Mouse (Mus musculus) liver, embryonic 14.5 days (tissue): ENCODE results near the gene Gm10644. TPM values are rescaled to one million over a fixed set of nuclear protein-coding genes. Genes with fewer than 3 reads are reported as not detected.
A peak's percentile ranks its signal among the peaks of the same experiment; 100 is the strongest.

ENCODE experiments used
- ATAC-seq: fragments of 200-750 bp; cut with Nextera tagmentation; 2 replicates; pipeline ENCODE4 v1.8.0; 2017; ENCODE audit warnings: moderate number of reproducible peaks, mild to moderate bottlenecking, moderate library complexity; ENCODE audit not compliant: insufficient read depth
- DNase-seq, 3 experiments: peaks; one replicate each; pipeline ENCODE4 v3.0.0-alpha.2; 2012 to 2013; ENCODE audit warnings: low read depth in 3 of 3, low spot score in 3 of 3
- H3K27ac ChIP-seq: fragments of 300-500 bp; sonication (generic); 2 replicates; pipeline ENCODE4 v1.5.1; 2014; ENCODE audit warnings: moderate library complexity, mild to moderate bottlenecking, control low read depth, inconsistent platforms
- H3K27me3 ChIP-seq: fragments of 300-500 bp; sonication (generic); 2 replicates; pipeline ENCODE4 v1.6.1; 2014; ENCODE audit warnings: mild to moderate bottlenecking, low read length, moderate library complexity; ENCODE audit not compliant: control insufficient read depth, insufficient read depth
- H3K36me3 ChIP-seq: fragments of 300-500 bp; sonication (generic); replicated peaks from 2 replicates; pipeline ENCODE4 v1.6.1; 2014; ENCODE audit warnings: low read depth; ENCODE audit not compliant: control insufficient read depth, insufficient read depth
- H3K4me1 ChIP-seq, 2 experiments: fragments of 200-500 bp in 1 of 2; fragments of 300-500 bp in 1 of 2; sonication (generic) in 1 of 2; replicated peaks; 2 replicates each; pipeline ENCODE4 v1.6.1; 2012 to 2014; ENCODE audit warnings: antibody characterized with exemption in 1 of 2, inconsistent platforms in 1 of 2, low read length in 1 of 2; ENCODE audit not compliant: control insufficient read depth in 2 of 2, insufficient read depth in 2 of 2
- H3K4me2 ChIP-seq: fragments of 300-500 bp; sonication (generic); 2 replicates; pipeline ENCODE4 v1.6.1; 2014; ENCODE audit warnings: low read depth, mild to moderate bottlenecking, control low read depth, moderate library complexity
- H3K4me3 ChIP-seq, 2 experiments: fragments of 200-500 bp in 1 of 2; fragments of 300-500 bp in 1 of 2; sonication (generic) in 1 of 2; 2 replicates each; pipeline ENCODE4 v1.5.1; 2012 to 2014; ENCODE audit warnings: low read depth in 2 of 2, low read length in 2 of 2, mild to moderate bottlenecking in 2 of 2, control low read depth in 1 of 2, inconsistent platforms in 1 of 2, moderate library complexity in 1 of 2; ENCODE audit not compliant: insufficient read depth in 1 of 2
- H3K9ac ChIP-seq: fragments of 300-500 bp; sonication (generic); replicated peaks from 2 replicates; pipeline ENCODE4 v1.6.1; 2014; ENCODE audit warnings: mild to moderate bottlenecking, control low read depth, moderate library complexity
- H3K9me3 ChIP-seq: fragments of 300-500 bp; sonication (generic); 2 replicates; pipeline ENCODE4 v1.6.1; 2016; ENCODE audit warnings: low read length, mixed read lengths; ENCODE audit not compliant: control insufficient read depth
- CTCF ChIP-seq: IDR thresholded peaks from 2 replicates; pipeline ENCODE4 v1.5.1; 2016; ENCODE audit warnings: antibody characterized with exemption, low read depth, control low read depth
- EP300 ChIP-seq: IDR thresholded peaks from 2 replicates; pipeline ENCODE4 v1.6.1; 2016; ENCODE audit warnings: antibody characterized with exemption, low read depth
- WGBS: fragments of 180-500 bp; shearing (Covaris S2); extraction: QIAGEN DNeasy Blood & Tissue Kit; methylation state at CpG from one replicate; pipeline ENCODE4 v1.1.7; 2014; ENCODE audit not compliant: insufficient replicate concordance; 5-methylcytosine and 5-hydroxymethylcytosine counted together
- polyA plus RNA-seq, 2 experiments: library from polyadenylated mRNA; depleted of rRNA in 1 of 2; stranded (reverse) in 1 of 2; unstranded in 1 of 2; fragments of >200 nt; fragmentation: Nextera tagmentation in 1 of 2; extraction: Ambion mirVana in 1 of 2; gene quantifications; 2 replicates each; pipeline versions ENCODE4 v1.2.1 to v1.2.3; 2012 to 2014

Gene Gm10644
- polyA plus RNA-seq, 2 experiments = 0.09 to 0.30 TPM

- H3K36me3 ChIP-seq = peaks cover 2% of the 10 kb centered on the region
- no peak overlapping the region for H3K9ac ChIP-seq
- TF ChIP-seq EP300 (no peak), CTCF (peak; percentile 50)
- no peak for ATAC-seq
- peaks cover 0 to 14% of the 10 kb centered on the region in 2 experiments; a peak in 2 of 4 replicates for H3K4me1 ChIP-seq
- H3K9me3 ChIP-seq = no peaks in the 10 kb centered on the region
- H3K27me3 ChIP-seq = no peaks in the 10 kb centered on the region
- no peak for DNase-seq
- no peak overlapping the region for H3K4me3 ChIP-seq
- H3K4me2 ChIP-seq = no peak overlapping the region
- WGBS = 73% methylated on average over 5 of the region's 5 CpGs
- no peak overlapping the region for H3K27ac ChIP-seq
Measured at GRCm38 (mm10) chr8:83976779-83977350, 21.9 kb upstream of the Gm10644 start.

- TF ChIP-seq EP300 (no peak), CTCF (peak; percentile 82)
- H3K9ac ChIP-seq = no peak overlapping the region
- no peaks in the 10 kb centered on the region for H3K27me3 ChIP-seq
- no peak overlapping the region for H3K4me2 ChIP-seq
- peaks cover 0 to 19% of the 10 kb centered on the region in 2 experiments; a peak in 3 of 4 replicates for H3K4me1 ChIP-seq
- DNase-seq (no peak), ATAC-seq (no peak)
- no peak overlapping the region for H3K27ac ChIP-seq
- no peaks in the 10 kb centered on the region for H3K9me3 ChIP-seq
- WGBS = 71% methylated on average over 4 of the region's 4 CpGs
- peaks cover 4% of the 10 kb centered on the region for H3K36me3 ChIP-seq
- H3K4me3 ChIP-seq = no peak overlapping the region
Measured at GRCm38 (mm10) chr8:83976101-83976630, 21.2 kb upstream of the Gm10644 start.

- 66% methylated on average over 4 of the region's 4 CpGs for WGBS
- no peak for TF ChIP-seq CTCF
- TF ChIP-seq EP300 = no peak
Measured at GRCm38 (mm10) chr8:83974521-83974920, 19.5 kb upstream of the Gm10644 start.

GRCm38 (mm10) chr8:83973161-83974031 is 18.4 kb upstream of the Gm10644 start:
- Histone ChIP-seq H3K4me2 (peak overlapping the region; percentile 99), H3K9me3 (no peaks in the 10 kb centered on the region), H3K36me3 (peaks cover 24% of the 10 kb centered on the region), H3K27me3 (no peaks in the 10 kb centered on the region), H3K4me3 (peak overlapping the region; percentile 73 to 84), H3K4me1 (peaks cover 0 to 19% of the 10 kb centered on the region in 2 experiments; a peak in 3 of 4 replicates), H3K27ac (no peak overlapping the region), H3K9ac (peak overlapping the region; percentile 75)
- DNase-seq (no peak), ATAC-seq (peak; percentile 34)
- 7% methylated on average over 37 of the region's 37 CpGs for WGBS
- TF ChIP-seq CTCF = no peak
- TF ChIP-seq EP300 = no peak

More at GRCm38 (mm10) chr8:83974521-83974920, 19.5 kb upstream of the Gm10644 start:
- no peak for ATAC-seq
- no peak overlapping the region for H3K9ac ChIP-seq
- no peak overlapping the region for H3K27ac ChIP-seq
- H3K36me3 ChIP-seq = peaks cover 13% of the 10 kb centered on the region
- H3K27me3 ChIP-seq = no peaks in the 10 kb centered on the region
- H3K4me1 ChIP-seq = peaks cover 0 to 19% of the 10 kb centered on the region in 2 experiments; a peak in 3 of 4 replicates
- no peaks in the 10 kb centered on the region for H3K9me3 ChIP-seq
- no peak for DNase-seq
- no peak overlapping the region for H3K4me2 ChIP-seq
- H3K4me3 ChIP-seq = no peak overlapping the region
